Mouse (Mus musculus) cerebellum, adult 9-10 months (tissue): ENCODE results near the gene Speer3.
"Not testable (repeated sequence)": the region's sequence is repeated elsewhere in the genome, so short reads cannot be mapped to it uniquely, and the experiment has no call there.

Experiments used
- DNase-seq: peaks from one replicate; pipeline ENCODE4 v3.0.0; 2022

The Speer3 gene

DNA sequence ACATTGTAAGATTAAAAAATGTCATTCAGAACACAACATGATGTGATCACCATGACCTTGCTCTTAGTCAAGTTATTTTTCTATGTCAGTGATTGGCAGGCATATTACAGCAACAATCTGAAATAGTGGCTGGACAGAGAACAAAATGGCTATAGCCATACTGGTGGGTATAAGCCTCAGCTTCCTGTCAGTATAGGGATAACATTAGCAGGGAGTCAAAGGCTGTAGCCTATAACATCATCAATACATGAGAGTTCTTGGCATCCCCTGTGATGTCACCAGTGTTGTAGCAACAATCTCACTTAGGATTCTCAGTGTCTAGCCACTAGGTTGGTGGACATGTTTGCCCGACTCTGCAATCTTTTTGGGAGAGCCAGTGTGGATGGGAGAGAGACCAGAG is at the start of gene Speer3:
Speer3 (plus strand) TSS at position 301 of the 400 bp plus-strand sequence.
- DNase-seq, result no peak

DNA sequence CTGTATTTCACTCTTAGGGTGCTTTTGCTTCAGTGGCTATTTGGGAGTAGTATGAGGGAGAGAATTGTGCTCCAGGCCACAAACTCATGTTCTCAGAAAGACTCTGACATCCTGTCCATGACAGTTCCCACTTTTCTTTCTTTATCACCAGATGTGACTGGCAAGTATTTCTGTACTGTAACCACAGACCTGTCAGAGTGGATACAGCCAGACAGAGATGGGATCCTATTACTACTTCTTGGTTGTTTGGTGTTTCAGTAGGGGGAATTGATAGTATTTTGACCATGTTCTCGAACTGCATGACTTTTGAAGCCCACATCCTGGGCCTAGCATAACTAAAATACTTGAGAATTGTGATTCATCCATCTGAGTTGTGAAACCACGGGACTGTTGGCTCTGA is 19.1 kb downstream of the Speer3 start:
- DNase-seq, result not testable (repeated sequence)

DNA sequence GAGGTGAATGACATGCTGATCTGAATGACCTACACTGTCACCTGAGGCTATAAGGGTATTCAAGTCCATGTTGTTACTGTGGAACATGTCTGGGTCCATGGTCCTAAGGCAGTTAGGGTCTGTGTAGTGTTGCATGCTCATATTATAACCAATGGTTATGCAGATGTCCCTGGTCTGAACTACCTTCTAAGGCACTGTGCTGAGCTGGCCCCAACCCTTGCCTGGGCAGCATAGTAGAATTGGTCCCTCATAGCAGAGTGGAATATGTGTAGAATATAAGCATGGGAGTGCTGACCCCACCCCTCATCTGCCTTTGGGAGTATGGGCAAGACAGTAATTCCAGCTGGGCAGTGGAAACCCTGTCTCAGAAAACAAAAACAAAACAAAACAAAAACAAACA is 33.7 kb downstream of the Speer3 start:
- DNase-seq, result no peak

GRCm38 (mm10) chr5:13826708-13827107 is 35.3 kb downstream of the Speer3 start:
- no peak for DNase-seq

DNA sequence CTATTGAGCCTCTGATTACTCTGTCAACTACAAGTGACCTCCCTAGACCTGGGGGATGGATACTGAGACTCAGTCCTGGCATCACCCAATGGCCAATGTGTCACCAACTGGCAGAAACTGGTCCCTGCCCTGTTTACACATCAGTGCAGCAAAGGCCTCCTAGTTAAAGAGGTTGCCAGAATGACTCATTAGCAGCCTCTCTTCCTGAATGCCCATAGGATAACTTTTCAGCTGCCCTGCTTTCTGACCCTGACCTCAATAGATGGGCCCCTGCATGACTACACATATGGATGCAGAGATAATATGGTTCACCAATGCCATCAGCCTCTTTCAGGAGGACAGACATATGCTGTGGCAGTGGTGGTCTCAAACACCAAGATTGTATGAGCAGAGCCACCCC is 52.9 kb downstream of the Speer3 start:
- no peak for DNase-seq
